Mouse (Mus musculus) cortical plate, adult 2 months (tissue): ENCODE measurements around the gene Atxn7l1.

Experiments used
- CTCF ChIP-seq: fragments of 200-500 bp; IDR thresholded peaks from 2 replicates; pipeline ENCODE4 v1.5.1; 2011; ENCODE audit warnings: mild to moderate bottlenecking, control low read depth, low read length; ENCODE audit not compliant: insufficient read depth; ENCODE audit errors: extremely low read depth
- POLR2A ChIP-seq: fragments of 200-500 bp; IDR thresholded peaks from 2 replicates; pipeline ENCODE4 v1.6.1; 2011; ENCODE audit warnings: mild to moderate bottlenecking, low read length, control low read depth; ENCODE audit not compliant: insufficient read depth; ENCODE audit errors: extremely low read depth

DNA sequence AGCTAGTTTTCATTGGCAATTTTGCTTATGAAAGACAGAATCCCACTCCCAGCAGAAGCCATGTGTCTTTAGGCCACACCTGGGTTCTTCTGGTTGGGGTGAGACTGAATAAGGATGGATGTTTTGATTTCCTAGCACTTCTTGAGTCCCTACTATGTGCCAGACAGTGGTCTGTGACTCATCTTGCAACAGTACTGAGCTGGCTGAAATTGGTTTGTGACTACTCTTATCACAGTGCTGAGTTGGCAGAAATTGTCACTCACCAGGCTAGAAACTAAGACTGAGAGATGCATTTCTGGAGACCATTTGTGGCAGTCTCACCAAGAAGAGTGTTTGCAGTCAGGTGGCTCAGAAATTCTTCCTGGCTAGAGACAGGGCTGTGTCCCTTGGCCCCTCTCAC, 21.2 kb upstream of the Atxn7l1 start:
- TF ChIP-seq CTCF = no peak
- TF ChIP-seq POLR2A = no peak
